Mouse (Mus musculus) limb, embryonic 14.5 days (tissue): ENCODE data around the gene 2510009E07Rik. TPM values are rescaled to one million over a fixed set of nuclear protein-coding genes. Genes with fewer than 3 reads are reported as not detected.
"Not testable (repeated sequence)": the region's sequence is repeated elsewhere in the genome, so short reads cannot be mapped to it uniquely, and the experiment has no call there.

Experiments used
- ATAC-seq: fragments of 200-750 bp; cut with Nextera tagmentation; 2 replicates; pipeline ENCODE4 v1.8.0; 2017; ENCODE audit warnings: low read depth, moderate number of reproducible peaks, moderate TSS enrichment; ENCODE audit not compliant: low FRiP score
- DNase-seq: peaks from one replicate; pipeline ENCODE4 v3.0.0-alpha.2; 2015; ENCODE audit warnings: low spot score
- H3K27ac ChIP-seq: fragments of 300-500 bp; sonication (generic); replicated peaks from 2 replicates; pipeline ENCODE4 v1.5.1; 2014; ENCODE audit warnings: low read depth, mild to moderate bottlenecking, low read length, moderate library complexity, mixed read lengths
- H3K27me3 ChIP-seq: fragments of 300-500 bp; sonication (generic); 2 replicates; pipeline ENCODE4 v1.6.1; 2014; ENCODE audit warnings: low read length, mixed read lengths; ENCODE audit not compliant: control insufficient read depth, insufficient read depth
- H3K36me3 ChIP-seq: fragments of 300-500 bp; sonication (generic); 2 replicates; pipeline ENCODE4 v1.6.1; 2014; ENCODE audit warnings: mild to moderate bottlenecking, low read length, moderate library complexity, mixed read lengths; ENCODE audit not compliant: control insufficient read depth, insufficient read depth
- H3K4me1 ChIP-seq: fragments of 300-500 bp; sonication (generic); 2 replicates; pipeline ENCODE4 v1.6.1; 2014; ENCODE audit warnings: antibody characterized with exemption, low read length, mixed read lengths; ENCODE audit not compliant: control insufficient read depth, insufficient read depth
- H3K4me2 ChIP-seq: fragments of 300-500 bp; sonication (generic); replicated peaks from 2 replicates; pipeline ENCODE4 v1.6.1; 2014; ENCODE audit warnings: low read depth, mild to moderate bottlenecking, low read length, moderate library complexity; ENCODE audit not compliant: severe bottlenecking
- H3K4me3 ChIP-seq: fragments of 300-500 bp; sonication (generic); replicated peaks from 2 replicates; pipeline ENCODE4 v1.5.1; 2014; ENCODE audit warnings: low read length
- H3K9ac ChIP-seq: fragments of 300-500 bp; sonication (generic); 2 replicates; pipeline ENCODE4 v1.6.1; 2014; ENCODE audit warnings: mild to moderate bottlenecking, low read depth, low read length, moderate library complexity; ENCODE audit not compliant: severe bottlenecking
- H3K9me3 ChIP-seq: fragments of 300-500 bp; sonication (generic); 2 replicates; pipeline ENCODE4 v1.6.1; 2016; ENCODE audit warnings: low read length; ENCODE audit not compliant: control insufficient read depth
- POLR2A ChIP-seq: fragments of 200-500 bp; IDR thresholded peaks from 2 replicates; pipeline ENCODE4 v1.8.0; 2012; ENCODE audit warnings: inconsistent platforms, mild to moderate bottlenecking, moderate library complexity, borderline replicate concordance; ENCODE audit not compliant: insufficient read depth, insufficient read length; ENCODE audit errors: extremely low read depth
- WGBS: fragments of 180-500 bp; shearing (Covaris S2); extraction: QIAGEN DNeasy Blood & Tissue Kit; methylation state at CpG from one replicate; pipeline ENCODE4 v1.1.7; 2014; 5-methylcytosine and 5-hydroxymethylcytosine counted together
- polyA plus RNA-seq, 2 experiments: library from polyadenylated mRNA; depleted of rRNA in 1 of 2; stranded (reverse) in 1 of 2; unstranded in 1 of 2; fragments of >200 nt; fragmentation: Nextera tagmentation in 1 of 2; extraction: Ambion mirVana in 1 of 2; gene quantifications; 2 replicates each; pipeline versions ENCODE4 v1.2.1 to v1.2.3; 2012 to 2014

2510009E07Rik gene
- polyA plus RNA-seq, 2 experiments: 23.6 to 26.3 TPM

DNA sequence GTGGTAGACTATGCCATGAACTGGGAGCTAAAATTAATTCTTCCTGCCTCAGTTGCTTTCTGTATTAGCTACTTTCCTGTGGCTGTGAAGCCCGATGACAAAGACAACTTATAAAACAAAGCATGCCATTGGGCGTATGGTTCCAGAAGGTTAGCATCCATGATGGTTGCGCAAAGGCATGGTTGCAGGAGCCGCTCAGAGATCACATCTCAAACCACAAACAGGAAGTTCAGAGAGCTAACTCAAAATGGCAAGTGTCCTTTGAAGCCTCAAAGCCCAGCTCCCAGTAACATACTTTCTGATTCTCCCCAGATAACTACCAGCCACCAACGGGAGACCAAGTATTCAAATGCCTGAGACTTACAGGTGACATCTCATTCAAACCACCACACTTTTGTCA, 5.3 kb downstream of the 2510009E07Rik start:
- DNase-seq: no peak
- Histone ChIP-seq H3K27me3 (no peaks in the 10 kb centered on the region), H3K4me3 (no peak overlapping the region), H3K36me3 (peaks cover 9% of the 10 kb centered on the region; the same call in 1 of the 2 replicates), H3K27ac (no peak overlapping the region), H3K9me3 (no peaks in the 10 kb centered on the region), H3K9ac (no peak overlapping the region), H3K4me1 (peaks cover 13% of the 10 kb centered on the region), H3K4me2 (no peak overlapping the region)
- WGBS: 85% methylated on average over 5 of the region's 5 CpGs
- no peak for TF ChIP-seq POLR2A
- ATAC-seq: no peak

DNA sequence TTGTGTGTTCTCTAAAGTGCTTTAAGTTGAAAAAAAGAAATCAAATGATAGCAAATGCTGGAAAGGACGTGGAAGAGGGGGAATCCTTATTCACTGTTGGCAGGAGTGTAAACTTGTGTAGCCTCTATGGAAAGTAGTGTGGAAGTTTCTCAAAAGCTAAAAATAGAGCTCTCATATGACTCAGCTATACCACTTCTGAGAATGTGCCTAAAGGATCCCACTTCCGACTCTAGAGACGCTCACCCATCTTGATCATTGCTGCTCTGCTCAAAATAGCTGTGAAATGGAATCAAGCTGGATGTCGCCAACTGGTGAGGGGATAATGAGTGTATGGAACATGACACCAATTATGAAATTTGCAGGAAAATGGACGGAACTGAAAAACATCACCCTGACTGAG, 7.1 kb downstream of the 2510009E07Rik start:
- TF ChIP-seq POLR2A: no peak
- H3K4me3 ChIP-seq: no peak overlapping the region
- no peak for ATAC-seq
- DNase-seq: no peak
- no peak overlapping the region for H3K4me2 ChIP-seq
- H3K9ac ChIP-seq: no peak overlapping the region
- WGBS: 84% methylated on average over 5 of the region's 5 CpGs
- peaks cover 6% of the 10 kb centered on the region for H3K4me1 ChIP-seq
- H3K9me3 ChIP-seq: 0 out of 2 replicates have a peak, but pooled peaks cover 3% of the 10 kb centered on the region
- H3K36me3 ChIP-seq: peaks cover 9% of the 10 kb centered on the region; the same call in 1 of the 2 replicates
- H3K27ac ChIP-seq: no peak overlapping the region
- no peaks in the 10 kb centered on the region for H3K27me3 ChIP-seq

DNA sequence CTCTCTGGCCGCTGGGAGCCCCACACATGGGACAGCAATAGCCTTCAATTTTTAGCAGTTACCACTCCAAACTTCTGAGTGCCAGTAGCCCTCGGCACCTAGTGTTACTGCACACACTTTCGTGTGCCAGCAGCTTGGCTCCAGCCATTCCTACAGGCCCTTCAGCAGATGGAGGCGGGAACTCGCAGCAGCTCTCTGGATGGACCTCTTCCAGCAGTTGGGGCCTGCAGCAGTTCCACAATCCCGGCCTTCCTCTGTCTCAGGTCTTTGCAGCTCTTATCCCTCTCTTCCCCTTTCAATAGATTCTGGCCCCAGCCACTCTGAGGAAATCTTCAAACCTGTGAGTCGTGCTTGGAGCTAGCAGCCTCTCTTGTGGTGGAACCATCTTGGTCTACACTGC, 17.7 kb downstream of the 2510009E07Rik start:
- no peaks in the 10 kb centered on the region for H3K27me3 ChIP-seq
- H3K4me2 ChIP-seq: no peak overlapping the region
- no peak for ATAC-seq
- H3K36me3 ChIP-seq: peaks cover 16% of the 10 kb centered on the region; the same call in 1 of the 2 replicates
- DNase-seq: no peak
- H3K27ac ChIP-seq: no peak overlapping the region
- no peaks in the 10 kb centered on the region for H3K4me1 ChIP-seq
- WGBS: 86% methylated on average over 7 of the region's 7 CpGs
- H3K9me3 ChIP-seq: no peaks in the 10 kb centered on the region
- H3K9ac ChIP-seq: no peak overlapping the region
- no peak for TF ChIP-seq POLR2A
- H3K4me3 ChIP-seq: no peak overlapping the region

DNA sequence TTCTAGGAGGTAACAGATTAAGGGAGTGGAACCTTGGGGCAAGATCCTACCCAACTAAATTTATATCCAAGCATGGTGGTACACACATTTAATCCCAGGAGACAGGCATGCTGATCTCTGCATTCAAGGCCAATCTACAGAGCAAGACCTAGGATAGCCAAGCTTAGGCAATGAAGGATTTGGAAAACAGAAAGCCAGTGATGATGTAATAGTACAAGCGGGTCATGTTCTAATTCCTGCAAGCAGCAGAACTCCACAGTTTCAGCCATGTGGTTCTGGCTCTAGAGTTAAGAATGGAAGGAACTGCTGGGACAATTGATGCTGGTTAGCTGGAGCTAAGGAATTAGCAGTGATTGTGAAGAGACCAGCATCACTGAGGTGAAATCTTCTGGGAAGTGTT, 20.8 kb downstream of the 2510009E07Rik start:
- DNase-seq, H3K4me3 ChIP-seq, H3K9ac ChIP-seq, ATAC-seq, H3K9me3 ChIP-seq, H3K4me1 ChIP-seq, H3K27ac ChIP-seq, H3K4me2 ChIP-seq, H3K27me3 ChIP-seq: not testable (repeated sequence)
- WGBS: 100% methylated on average over 1 of the region's 1 CpGs
- peaks cover 16% of the 10 kb centered on the region; the same call in 1 of the 2 replicates for H3K36me3 ChIP-seq

DNA sequence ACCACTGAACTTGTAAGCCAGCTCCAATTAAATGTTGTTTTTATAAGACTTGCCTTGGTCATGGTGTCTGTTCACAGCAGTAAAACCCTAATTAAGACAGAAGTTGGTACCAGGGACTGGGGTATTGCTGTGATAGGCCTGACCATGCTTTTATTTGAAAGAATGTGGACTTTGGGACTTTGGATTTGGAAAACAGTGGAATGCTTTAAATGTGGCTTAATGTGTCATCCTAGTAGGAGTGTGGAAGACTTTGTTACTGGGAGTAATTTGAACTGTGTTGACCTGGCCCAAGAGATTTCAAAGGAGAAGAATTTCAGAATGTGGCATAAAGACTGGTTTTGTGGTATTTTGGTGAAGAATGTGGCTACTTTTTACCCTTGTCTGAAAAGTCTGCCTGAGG, 21.4 kb downstream of the 2510009E07Rik start:
- not testable (repeated sequence) for H3K27ac ChIP-seq, DNase-seq, H3K4me2 ChIP-seq, H3K4me3 ChIP-seq, H3K27me3 ChIP-seq, H3K4me1 ChIP-seq, H3K9me3 ChIP-seq, ATAC-seq, H3K9ac ChIP-seq
- peaks cover 16% of the 10 kb centered on the region; the same call in 1 of the 2 replicates for H3K36me3 ChIP-seq

DNA sequence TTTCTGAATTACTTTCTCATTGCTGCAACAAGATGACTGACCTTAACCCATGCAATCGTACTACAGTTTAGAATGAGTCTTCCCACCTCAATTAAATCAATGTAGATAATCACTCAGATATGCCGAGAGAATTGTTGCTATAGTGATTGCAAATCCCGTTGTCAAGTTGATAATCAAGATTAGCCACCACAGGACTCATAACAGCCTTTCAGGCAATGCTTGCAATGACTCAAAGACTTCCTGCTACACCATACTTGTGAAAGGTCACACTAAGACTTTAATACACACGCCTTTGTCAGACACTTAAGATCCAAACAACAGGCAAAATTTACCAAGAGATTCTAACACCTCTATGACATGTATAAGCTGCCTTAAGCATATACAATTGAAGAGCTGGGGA, 22.6 kb downstream of the 2510009E07Rik start:
- WGBS: 85% methylated on average over 4 of the region's 4 CpGs
- Histone ChIP-seq H3K4me1 (no peaks in the 10 kb centered on the region), H3K36me3 (peaks cover 11% of the 10 kb centered on the region; the same call in 1 of the 2 replicates), H3K9me3 (no peaks in the 10 kb centered on the region), H3K27me3 (no peaks in the 10 kb centered on the region), H3K4me3 (no peak overlapping the region), H3K4me2 (no peak overlapping the region), H3K9ac (no peak overlapping the region), H3K27ac (no peak overlapping the region)
- ATAC-seq (no peak), DNase-seq (no peak)
- TF ChIP-seq POLR2A: no peak
